Mouse (Mus musculus) neutrophil, adult 83 days (primary cell): ENCODE measurements around the gene Gm765. TPM values are rescaled to one million over a fixed set of nuclear protein-coding genes. Genes with fewer than 3 reads are reported as not detected.

Experiments
- total RNA-seq, 2 experiments: library from RNA; stranded (reverse); gene quantifications; one replicate each; pipeline ENCODE4 v1.2.4; 2023

Gene Gm765
- total RNA-seq = not detected

DNA sequence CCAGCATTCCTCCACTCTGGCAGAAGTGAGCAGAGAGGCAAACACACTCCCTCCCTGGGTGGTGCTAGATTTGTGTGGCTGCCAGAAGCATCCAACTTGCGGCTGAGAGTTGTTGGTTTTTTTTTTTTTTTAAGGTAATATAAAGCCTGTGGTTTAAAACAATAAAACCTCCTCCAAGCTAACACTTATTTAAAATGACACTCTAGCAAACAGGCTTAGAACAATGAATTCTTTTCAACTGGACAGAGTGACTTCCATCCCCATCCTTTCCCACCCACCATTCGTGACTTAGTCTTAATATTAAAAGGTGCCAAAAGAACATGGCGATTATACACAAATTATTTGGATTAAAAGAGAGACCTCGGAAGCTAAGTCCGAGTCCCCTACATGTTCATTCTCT is at the start of gene Gm765:
Gene Gm765, minus strand, starts transcription at position 101 of the 400 bp plus-strand sequence.

